Mouse (Mus musculus) heart, postnatal 0 days (tissue): Measurements from ENCODE around the gene Cyp24a1. TPM values are rescaled to one million over a fixed set of nuclear protein-coding genes. Genes with fewer than 3 reads are reported as not detected.

ENCODE experiments used
- ATAC-seq: fragments of 200-750 bp; cut with Nextera tagmentation; 2 replicates; pipeline ENCODE4 v1.8.0; 2017; ENCODE audit warnings: low read depth, moderate number of reproducible peaks, moderate library complexity; ENCODE audit not compliant: insufficient read depth
- DNase-seq: peaks from one replicate; pipeline ENCODE4 v3.0.0-alpha.2; 2016; ENCODE audit warnings: low spot score
- H3K27ac ChIP-seq: fragments of 300-500 bp; sonication (generic); 2 replicates; pipeline ENCODE4 v1.5.1; 2014; ENCODE audit warnings: low read depth, mild to moderate bottlenecking
- H3K27me3 ChIP-seq: fragments of 300-500 bp; sonication (generic); 2 replicates; pipeline ENCODE4 v1.6.1; 2014; ENCODE audit warnings: low read length, mixed read lengths; ENCODE audit not compliant: control insufficient read depth, insufficient read depth
- H3K36me3 ChIP-seq: fragments of 300-500 bp; sonication (generic); replicated peaks from 2 replicates; pipeline ENCODE4 v1.6.1; 2014; ENCODE audit warnings: low read length, mixed read lengths; ENCODE audit not compliant: control insufficient read depth, insufficient read depth
- H3K4me1 ChIP-seq: fragments of 300-500 bp; sonication (generic); 2 replicates; pipeline ENCODE4 v1.6.1; 2014; ENCODE audit warnings: antibody characterized with exemption; ENCODE audit not compliant: control insufficient read depth, insufficient read depth
- H3K4me2 ChIP-seq: fragments of 300-500 bp; sonication (generic); 2 replicates; pipeline ENCODE4 v1.6.1; 2014; ENCODE audit warnings: low read depth, mild to moderate bottlenecking, low read length, moderate library complexity
- H3K4me3 ChIP-seq: fragments of 300-500 bp; sonication (generic); 2 replicates; pipeline ENCODE4 v1.5.1; 2014; ENCODE audit warnings: low read depth, low read length
- H3K9ac ChIP-seq: fragments of 300-500 bp; sonication (generic); replicated peaks from 2 replicates; pipeline ENCODE4 v1.6.1; 2014; ENCODE audit warnings: low read depth, low read length, mixed read lengths
- H3K9me3 ChIP-seq: fragments of 300-500 bp; sonication (generic); replicated peaks from 2 replicates; pipeline ENCODE4 v1.6.1; 2016; ENCODE audit warnings: low read length; ENCODE audit not compliant: control insufficient read depth
- CTCF ChIP-seq: IDR thresholded peaks from 2 replicates; pipeline ENCODE4 v1.5.1; 2016; ENCODE audit warnings: antibody characterized with exemption, control low read depth, low read depth
- EP300 ChIP-seq: IDR thresholded peaks from 2 replicates; pipeline ENCODE4 v1.6.1; 2016; ENCODE audit warnings: antibody characterized with exemption, low read depth
- WGBS: fragments of 180-500 bp; shearing (Covaris S2); extraction: QIAGEN DNeasy Blood & Tissue Kit; methylation state at CpG from one replicate; pipeline ENCODE4 v1.1.7; 2014; 5-methylcytosine and 5-hydroxymethylcytosine counted together
- polyA plus RNA-seq: library from polyadenylated mRNA; unstranded; fragments of >200 nt; fragmentation: Nextera tagmentation; extraction: Ambion mirVana; gene quantifications from 2 replicates; pipeline ENCODE4 v1.2.1, GENCODE M21; 2015
- total RNA-seq: library from RNA; depleted of rRNA; stranded (reverse); fragments of >200 nt; gene quantifications from 2 replicates; pipeline ENCODE4 v1.2.3, GENCODE M21; 2014; ENCODE audit warnings: low replicate concordance

Cyp24a1 gene
- total and polyA plus RNA-seq, 2 experiments from 2014 or later: not detected

GRCm38 (mm10) chr2:170476643-170477042 is 20.3 kb downstream of the Cyp24a1 start:
- ATAC-seq (0 out of 2 replicates have a peak, but pooled peaks have one; percentile 39), DNase-seq (peak; percentile 11)
- Histone ChIP-seq H3K4me2 (no peak overlapping the region), H3K4me3 (no peak overlapping the region), H3K36me3 (no peaks in the 10 kb centered on the region), H3K9ac (no peak overlapping the region), H3K27me3 (peaks cover 75% of the 10 kb centered on the region), H3K27ac (no peak overlapping the region), H3K9me3 (peaks cover 6% of the 10 kb centered on the region; the same call in 1 of the 2 replicates), H3K4me1 (0 out of 2 replicates have a peak, but pooled peaks cover 8% of the 10 kb centered on the region)
- TF ChIP-seq CTCF: no peak
- no peak for TF ChIP-seq EP300
- WGBS: 19% methylated on average over 8 of the region's 8 CpGs

DNA sequence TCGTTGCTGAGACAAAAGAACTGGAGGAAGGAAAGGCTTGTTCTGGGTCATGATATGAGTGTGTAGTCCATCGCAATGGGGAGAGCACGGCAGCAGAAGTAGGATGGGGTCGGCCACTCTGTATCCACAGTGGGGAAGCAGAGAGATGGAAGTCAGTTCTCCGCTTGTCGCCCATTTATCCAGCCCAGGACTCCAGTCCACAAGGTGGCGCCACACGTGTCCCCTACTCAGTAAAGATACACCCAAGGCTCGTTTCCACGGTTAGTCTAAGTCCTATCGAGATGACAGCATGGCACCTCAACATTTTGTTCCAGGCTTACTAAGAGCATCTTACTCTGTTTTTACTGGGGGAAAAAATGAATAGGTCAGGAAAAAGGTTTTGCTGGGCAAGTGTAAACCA is 20.7 kb downstream of the Cyp24a1 start:
- ATAC-seq (no peak), DNase-seq (no peak)
- Histone ChIP-seq H3K4me2 (no peak overlapping the region), H3K27ac (no peak overlapping the region), H3K36me3 (no peaks in the 10 kb centered on the region), H3K9me3 (peaks cover 6% of the 10 kb centered on the region; the same call in 1 of the 2 replicates), H3K27me3 (peaks cover 75% of the 10 kb centered on the region), H3K4me1 (0 out of 2 replicates have a peak, but pooled peaks cover 8% of the 10 kb centered on the region), H3K4me3 (no peak overlapping the region), H3K9ac (no peak overlapping the region)
- TF ChIP-seq CTCF (peak; percentile 34; the same call in 1 of the 2 replicates), EP300 (no peak)
- WGBS: 61% methylated on average over 11 of the region's 11 CpGs

DNA sequence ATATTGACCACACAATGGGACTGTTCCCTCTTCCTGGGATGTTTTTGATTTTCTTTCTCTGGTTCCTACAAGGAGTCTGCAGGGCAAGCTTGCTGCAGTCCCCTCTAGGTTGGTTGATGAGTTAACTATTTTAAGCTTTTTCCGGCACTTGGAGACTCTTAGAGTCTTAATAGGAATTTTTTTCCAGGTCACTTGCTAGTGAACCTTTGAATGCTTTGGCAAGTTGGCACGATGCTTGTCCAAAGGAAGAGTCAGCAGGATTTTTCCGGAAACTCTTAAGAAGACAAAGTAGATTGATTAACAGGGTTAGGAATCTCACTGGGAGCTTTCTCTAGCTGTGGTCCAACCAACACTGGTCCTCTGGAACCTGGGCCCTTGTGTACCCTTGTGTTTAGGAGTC is 21.8 kb downstream of the Cyp24a1 start:
- DNase-seq (no peak), ATAC-seq (no peak)
- H3K4me2 ChIP-seq: no peak overlapping the region
- H3K4me3 ChIP-seq: no peak overlapping the region
- 0 out of 2 replicates have a peak, but pooled peaks cover 8% of the 10 kb centered on the region for H3K4me1 ChIP-seq
- H3K36me3 ChIP-seq: no peaks in the 10 kb centered on the region
- H3K27me3 ChIP-seq: peaks cover 75% of the 10 kb centered on the region
- H3K9ac ChIP-seq: no peak overlapping the region
- peaks cover 6% of the 10 kb centered on the region; the same call in 1 of the 2 replicates for H3K9me3 ChIP-seq
- TF ChIP-seq CTCF: no peak
- TF ChIP-seq EP300: no peak
- no peak overlapping the region for H3K27ac ChIP-seq
- WGBS: 68% methylated on average over 3 of the region's 3 CpGs

GRCm38 (mm10) chr2:170474125-170474524 is 22.8 kb downstream of the Cyp24a1 start:
- ATAC-seq (no peak), DNase-seq (no peak)
- Histone ChIP-seq H3K4me3 (no peak overlapping the region), H3K9me3 (peaks cover 6% of the 10 kb centered on the region; the same call in 1 of the 2 replicates), H3K9ac (no peak overlapping the region), H3K27ac (no peak overlapping the region), H3K27me3 (peaks cover 70% of the 10 kb centered on the region), H3K4me1 (0 out of 2 replicates have a peak, but pooled peaks cover 8% of the 10 kb centered on the region), H3K36me3 (no peaks in the 10 kb centered on the region), H3K4me2 (no peak overlapping the region)
- no peak for TF ChIP-seq EP300
- TF ChIP-seq CTCF: no peak
- WGBS: 95% methylated on average over 5 of the region's 5 CpGs

DNA sequence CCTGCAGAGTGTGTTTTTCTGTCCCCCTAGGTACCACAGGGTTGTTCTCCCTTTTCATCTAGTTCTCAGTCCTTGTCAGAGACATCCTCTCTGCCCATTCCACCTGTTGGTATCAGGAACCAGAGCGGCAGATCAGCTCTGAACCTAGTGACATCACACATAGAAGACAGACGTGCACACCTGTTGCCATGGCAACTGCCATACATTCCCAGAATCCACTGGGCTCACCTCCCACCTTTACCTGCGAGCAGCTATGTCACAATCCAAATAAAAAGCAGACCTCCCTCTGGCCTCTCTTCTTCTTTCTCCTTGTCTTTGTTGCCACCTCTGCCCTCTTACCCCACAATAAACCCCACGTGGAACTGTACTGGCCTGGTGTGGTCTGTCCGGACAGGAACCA is 26.4 kb downstream of the Cyp24a1 start:
- no peaks in the 10 kb centered on the region for H3K4me1 ChIP-seq
- H3K4me3 ChIP-seq: no peak overlapping the region
- peaks cover 78% of the 10 kb centered on the region for H3K27me3 ChIP-seq
- H3K4me2 ChIP-seq: no peak overlapping the region
- no peak overlapping the region for H3K9ac ChIP-seq
- TF ChIP-seq EP300 (no peak), CTCF (no peak)
- ATAC-seq (no peak), DNase-seq (no peak)
- no peak overlapping the region for H3K27ac ChIP-seq
- H3K9me3 ChIP-seq: peaks cover 6% of the 10 kb centered on the region; the same call in 1 of the 2 replicates
- H3K36me3 ChIP-seq: no peaks in the 10 kb centered on the region
- 72% methylated on average over 5 of the region's 5 CpGs for WGBS

GRCm38 (mm10) chr2:170469616-170470308 is 27.2 kb downstream of the Cyp24a1 start:
- H3K4me2 ChIP-seq: no peak overlapping the region
- no peak overlapping the region for H3K4me3 ChIP-seq
- H3K27ac ChIP-seq: no peak overlapping the region
- peaks cover 71% of the 10 kb centered on the region for H3K27me3 ChIP-seq
- H3K4me1 ChIP-seq: no peaks in the 10 kb centered on the region
- ATAC-seq: no peak
- peak; percentile 8 for DNase-seq
- TF ChIP-seq CTCF (no peak), EP300 (no peak)
- no peaks in the 10 kb centered on the region for H3K36me3 ChIP-seq
- peaks cover 6% of the 10 kb centered on the region; the same call in 1 of the 2 replicates for H3K9me3 ChIP-seq
- WGBS: 11% methylated on average over 10 of the region's 10 CpGs
- no peak overlapping the region for H3K9ac ChIP-seq
